Mouse (Mus musculus) hematopoietic multipotent progenitor cell, adult 10-12 weeks (in vitro differentiated cells): Measurements from ENCODE around the gene Ammecr1. TPM values are rescaled to one million over a fixed set of nuclear protein-coding genes. Genes with fewer than 3 reads are reported as not detected.

Experiments
- polyA plus RNA-seq: library from polyadenylated mRNA; stranded (reverse); fragments of >175 nt; gene quantifications from 2 replicates; pipeline ENCODE4 v1.2.3, GENCODE M21; 2012; ENCODE audit warnings: low replicate concordance

Ammecr1 gene
- polyA plus RNA-seq, result 2.3 and 3.3 TPM in 2 replicates

GRCm38 (mm10) chrX:142966008-142966966 is at the start of gene Ammecr1:
Gene Ammecr1, minus strand, starts transcription at chrX:142966728.

Other genes with a start within 250 kb of the Ammecr1 start
- gene Rtl9, start 132.9 kb upstream of the Ammecr1 start, polyA plus RNA-seq, result not detected in 2 replicates